Mouse (Mus musculus) T-helper 2 cell (primary cell): Measurements from ENCODE around the gene Zfp719.

Experiments used
- in situ Hi-C: fragments of 300-600 bp; cut with MboI, MseI; formaldehyde crosslinking; loops from one replicate; pipeline ENCODE4 v1.15.1; 2025; ENCODE audit warnings: high pct_unique_total_duplicates

Gene Zfp719

GRCm38 (mm10) chr7:43579440-43580171, at the start of gene Zfp719:
TSS of gene Zfp719 (plus strand) at chr7:43579610.
- in situ Hi-C loops = loop anchor here (5.0 kb wide), 2 partner anchors 92 to 93 kb away; partner anchors contain the start of gene Ctu1

- in situ Hi-C loops = no loop called here
Measured at GRCm38 (mm10) chr7:43530216-43530785, 49.1 kb upstream of the Zfp719 start.

- in situ Hi-C loops = no loop called here
Measured at GRCm38 (mm10) chr7:43532936-43533505, 46.4 kb upstream of the Zfp719 start.

GRCm38 (mm10) chr7:43538524-43538923, 40.9 kb upstream of the Zfp719 start:
- in situ Hi-C loops = no loop called here

GRCm38 (mm10) chr7:43544225-43544977, 35.0 kb upstream of the Zfp719 start, which contains the start of gene Cd33:
TSS of gene Cd33 (minus strand) at chr7:43544428.
- in situ Hi-C loops = no loop called here

- in situ Hi-C loops = no loop called here
Measured at GRCm38 (mm10) chr7:43545656-43546545, 33.5 kb upstream of the Zfp719 start.

GRCm38 (mm10) chr7:43547666-43548065, 31.7 kb upstream of the Zfp719 start:
- in situ Hi-C loops = no loop called here

GRCm38 (mm10) chr7:43548206-43548605, 31.2 kb upstream of the Zfp719 start:
- in situ Hi-C loops = no loop called here

- in situ Hi-C loops = no loop called here
Measured at GRCm38 (mm10) chr7:43553153-43553552, 26.3 kb upstream of the Zfp719 start.

- in situ Hi-C loops = no loop called here
Measured at GRCm38 (mm10) chr7:43554550-43554949, 24.9 kb upstream of the Zfp719 start.

- in situ Hi-C loops = no loop called here
Measured at GRCm38 (mm10) chr7:43555351-43555750, 24.1 kb upstream of the Zfp719 start.

- in situ Hi-C loops = no loop called here
Measured at GRCm38 (mm10) chr7:43556901-43557300, 22.5 kb upstream of the Zfp719 start.

GRCm38 (mm10) chr7:43562006-43562633, 17.3 kb upstream of the Zfp719 start, which contains the start of gene Zfp658:
TSS of gene Zfp658 (plus strand) at chr7:43562256.
- in situ Hi-C loops = loop anchor here (5.0 kb wide), 1 partner anchor 100 kb away; the partner anchor contains the start of gene Vsig10l

- in situ Hi-C loops = loop anchor here (5.0 kb wide), 1 partner anchor 100 kb away; the partner anchor contains the start of gene Vsig10l
Measured at GRCm38 (mm10) chr7:43562651-43563070, 16.7 kb upstream of the Zfp719 start.

- in situ Hi-C loops = loop anchor here (5.0 kb wide), 1 partner anchor 101 kb away; the partner anchor contains the start of gene Vsig10l
Measured at GRCm38 (mm10) chr7:43563300-43563699, 16.1 kb upstream of the Zfp719 start.

GRCm38 (mm10) chr7:43571216-43571615, 8.2 kb upstream of the Zfp719 start:
- in situ Hi-C loops = no loop called here

GRCm38 (mm10) chr7:43580526-43580925, 1.1 kb downstream of the Zfp719 start:
- in situ Hi-C loops = loop anchor here (5.0 kb wide), 2 partner anchors 92 to 93 kb away; partner anchors contain the start of gene Ctu1

- in situ Hi-C loops = loop anchor here (5.0 kb wide), 2 partner anchors 88 to 97 kb away; partner anchors contain the start of gene Ctu1
Measured at GRCm38 (mm10) chr7:43584790-43585189, 5.4 kb downstream of the Zfp719 start.

- in situ Hi-C loops = no loop called here
Measured at GRCm38 (mm10) chr7:43601884-43602283, 22.5 kb downstream of the Zfp719 start.
